Mouse (Mus musculus) T-cell, adult 2 months (primary cell): ENCODE measurements around the gene Enc1.

Experiments
- DNase-seq: peaks from one replicate; pipeline ENCODE4 v3.0.0; 2022; ENCODE audit warnings: low spot score

The Enc1 gene

GRCm38 (mm10) chr13:97240965-97241786 lies at the start of gene Enc1:
Enc1 (plus strand) TSS chr13:97241105.
- peak; percentile 91 for DNase-seq

- no peak for DNase-seq
Observed at GRCm38 (mm10) chr13:97192649-97193048, 48.3 kb upstream of the Enc1 start.

GRCm38 (mm10) chr13:97193420-97193819 lies 47.5 kb upstream of the Enc1 start:
- DNase-seq, result no peak

GRCm38 (mm10) chr13:97196186-97196924 lies 44.5 kb upstream of the Enc1 start:
- no peak for DNase-seq

GRCm38 (mm10) chr13:97196925-97197218 lies 44.0 kb upstream of the Enc1 start:
- DNase-seq, result no peak

GRCm38 (mm10) chr13:97197932-97198562 lies 42.9 kb upstream of the Enc1 start, which contains the start of gene Hexb:
Hexb (minus strand) TSS chr13:97198357.
- peak; percentile 94 for DNase-seq

- no peak for DNase-seq
Observed at GRCm38 (mm10) chr13:97199123-97199522, 41.8 kb upstream of the Enc1 start.

- no peak for DNase-seq
Observed at GRCm38 (mm10) chr13:97201076-97201475, 39.8 kb upstream of the Enc1 start.

- DNase-seq, result no peak
Observed at GRCm38 (mm10) chr13:97201896-97202295, 39.0 kb upstream of the Enc1 start.

GRCm38 (mm10) chr13:97205052-97205701 lies 35.7 kb upstream of the Enc1 start:
- peak; percentile 79 for DNase-seq

GRCm38 (mm10) chr13:97206046-97206445 lies 34.9 kb upstream of the Enc1 start:
- DNase-seq, result no peak

- no peak for DNase-seq
Observed at GRCm38 (mm10) chr13:97207472-97208111, 33.3 kb upstream of the Enc1 start.

GRCm38 (mm10) chr13:97208112-97208478 lies 32.8 kb upstream of the Enc1 start:
- DNase-seq, result peak; percentile 88

GRCm38 (mm10) chr13:97208500-97209010 lies 32.4 kb upstream of the Enc1 start:
- peak; percentile 40 for DNase-seq

GRCm38 (mm10) chr13:97214583-97215268 lies 26.2 kb upstream of the Enc1 start:
- no peak for DNase-seq

GRCm38 (mm10) chr13:97215563-97215962 lies 25.3 kb upstream of the Enc1 start:
- DNase-seq, result no peak

- no peak for DNase-seq
Observed at GRCm38 (mm10) chr13:97216196-97216595, 24.7 kb upstream of the Enc1 start.

- DNase-seq, result no peak
Observed at GRCm38 (mm10) chr13:97220022-97220421, 20.9 kb upstream of the Enc1 start.

GRCm38 (mm10) chr13:97223856-97224255 lies 17.0 kb upstream of the Enc1 start:
- no peak for DNase-seq

GRCm38 (mm10) chr13:97224341-97224982 lies 16.4 kb upstream of the Enc1 start:
- no peak for DNase-seq

GRCm38 (mm10) chr13:97225130-97225529 lies 15.8 kb upstream of the Enc1 start:
- DNase-seq, result no peak
